Mouse (Mus musculus) liver, adult (tissue): ENCODE results near the gene Sigmar1.
A peak's percentile ranks its signal among the peaks of the same experiment; 100 is the strongest.

ENCODE experiments used
- GATA4 ChIP-seq: IDR thresholded peaks from 2 replicates; pipeline ENCODE4 v1.6.1; 2014; ENCODE audit warnings: mild to moderate bottlenecking, low read length; ENCODE audit not compliant: insufficient replicate concordance

The Sigmar1 gene

DNA sequence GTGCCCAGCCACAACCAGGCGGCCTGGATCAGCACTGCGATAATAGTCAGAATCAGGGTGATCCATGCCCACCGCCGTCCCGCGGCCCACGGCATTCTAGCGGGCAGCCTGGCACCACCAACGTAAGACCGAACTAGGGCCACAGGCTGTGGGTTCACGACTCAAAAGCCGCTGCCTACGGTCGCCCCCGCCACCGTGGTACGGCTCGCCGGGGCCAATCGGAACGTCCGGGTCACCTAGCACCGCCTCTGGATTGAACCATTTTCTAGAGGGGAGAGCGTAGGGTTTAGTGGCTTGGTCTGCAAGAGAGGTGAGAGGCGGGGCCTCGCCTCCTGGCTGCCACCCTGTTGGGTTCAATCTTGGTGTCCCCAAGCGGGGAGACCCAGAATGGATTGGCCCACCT is 14.8 kb downstream of the Sigmar1 start:
- TF ChIP-seq GATA4, result peak; percentile 38; the same call in 1 of the 2 replicates

- TF ChIP-seq GATA4, result no peak
Observed at GRCm38 (mm10) chr4:41740380-41741157, 15.4 kb downstream of the Sigmar1 start.

- no peak for TF ChIP-seq GATA4
Observed at GRCm38 (mm10) chr4:41739260-41739659, 16.7 kb downstream of the Sigmar1 start.

- TF ChIP-seq GATA4, result no peak
Observed at GRCm38 (mm10) chr4:41738256-41738603, 17.7 kb downstream of the Sigmar1 start.

DNA sequence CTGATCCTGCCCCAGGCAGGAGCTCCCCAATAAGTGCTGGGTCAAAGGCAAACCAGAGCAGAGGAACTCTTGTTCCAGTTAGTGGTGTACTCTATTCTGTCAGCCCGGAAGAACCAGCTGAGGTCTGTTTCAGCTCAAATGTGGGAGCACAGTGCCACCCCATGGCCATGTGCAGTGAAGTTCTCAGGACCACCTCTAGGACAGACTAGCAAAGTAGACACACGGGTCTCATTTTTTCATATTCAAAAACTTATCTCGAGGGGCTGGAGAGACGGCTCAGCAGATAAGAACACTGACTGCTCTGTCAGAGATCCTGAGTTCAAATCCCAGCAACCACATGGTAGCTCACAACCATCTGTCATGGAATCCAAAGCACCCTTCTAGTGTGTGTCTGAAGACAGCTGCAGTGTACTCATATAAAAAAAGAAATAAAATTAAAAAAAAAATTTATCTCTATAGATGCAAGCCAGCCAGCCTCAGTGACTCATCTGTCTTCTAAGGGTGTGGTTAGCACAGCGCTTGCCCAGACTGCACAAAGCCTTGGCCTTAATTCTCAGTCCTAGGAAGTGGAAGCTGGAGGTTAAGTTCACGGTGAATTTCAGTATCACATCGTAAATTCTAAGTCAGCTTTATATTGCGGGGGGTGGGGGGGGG is 18.2 kb downstream of the Sigmar1 start:
- no peak for TF ChIP-seq GATA4

DNA sequence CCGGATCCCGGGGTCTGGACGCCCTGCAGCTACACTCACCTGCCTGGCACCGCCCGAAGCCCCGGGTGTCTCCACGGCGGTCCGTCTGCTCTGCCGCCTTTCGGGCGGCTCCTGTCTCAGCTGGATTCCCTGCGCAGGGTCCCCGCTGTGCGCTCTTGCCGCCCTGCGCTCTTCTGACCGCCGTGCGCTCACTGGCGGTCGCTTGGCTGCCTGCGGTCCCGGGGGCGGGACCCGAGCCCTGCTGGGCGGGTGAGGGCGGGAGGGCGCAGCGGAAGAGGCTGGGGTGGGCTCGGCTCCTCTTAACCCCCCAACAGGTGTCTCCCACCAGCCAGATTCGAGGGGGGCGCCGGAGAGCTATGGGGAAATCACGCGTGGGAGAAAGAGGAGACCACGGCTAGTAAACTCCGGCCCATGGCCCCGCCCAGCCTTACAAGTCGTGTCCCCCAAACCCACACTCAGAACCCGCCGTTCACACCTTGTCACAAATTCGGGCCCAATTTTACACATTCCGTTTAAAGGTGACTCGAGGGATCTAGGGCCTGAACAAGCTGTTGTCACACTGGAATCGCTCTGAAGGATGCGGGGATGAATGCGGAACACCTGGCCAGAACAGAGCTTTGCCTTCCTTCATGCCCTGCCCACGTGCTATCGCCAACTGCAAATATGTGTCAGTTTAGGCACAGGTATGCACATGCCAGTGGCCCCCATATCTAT is 24.7 kb downstream of the Sigmar1 start, which contains the start of gene Arid3c:
Gene Arid3c, minus strand, starts transcription at position 91 of the 714 bp plus-strand sequence.
- no peak for TF ChIP-seq GATA4

DNA sequence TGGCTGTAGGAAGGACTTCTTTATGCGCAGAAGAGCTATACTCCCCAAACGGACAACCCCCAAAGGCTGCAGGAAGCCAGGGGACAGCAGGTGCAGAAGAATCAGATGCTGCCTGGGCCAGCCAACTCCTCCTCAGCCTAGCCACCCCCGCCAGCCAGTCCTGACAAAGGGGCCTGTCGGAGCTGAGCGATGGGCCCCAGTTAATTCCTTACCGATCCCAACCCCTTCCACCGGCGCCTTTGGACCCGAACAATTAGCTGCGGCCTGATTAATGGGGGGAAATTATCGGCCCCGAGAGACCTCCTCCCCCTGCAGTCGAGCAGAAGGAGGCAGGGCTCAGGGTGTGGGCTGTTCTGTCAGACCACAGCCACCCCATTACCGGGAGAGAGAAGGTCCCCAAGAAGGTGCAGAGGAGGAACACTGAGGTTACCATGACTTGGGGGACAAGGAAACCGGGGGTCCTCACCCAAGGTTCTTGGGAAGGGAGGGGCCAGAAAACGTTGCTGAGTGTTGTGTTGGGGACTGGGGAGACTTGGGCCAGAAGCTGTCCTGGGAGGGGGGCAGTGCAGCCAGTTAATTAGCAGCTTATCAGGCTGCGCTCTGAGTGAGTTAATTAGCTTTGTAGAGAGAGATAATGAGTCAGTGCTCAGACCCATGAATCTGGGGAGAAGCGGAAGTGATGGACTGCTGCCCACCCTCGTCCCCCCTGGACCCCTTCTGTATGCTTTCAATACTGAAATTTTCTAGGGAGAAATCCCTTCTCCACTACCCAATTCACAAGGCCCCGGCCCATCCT is 28.9 kb downstream of the Sigmar1 start:
- no peak for TF ChIP-seq GATA4

DNA sequence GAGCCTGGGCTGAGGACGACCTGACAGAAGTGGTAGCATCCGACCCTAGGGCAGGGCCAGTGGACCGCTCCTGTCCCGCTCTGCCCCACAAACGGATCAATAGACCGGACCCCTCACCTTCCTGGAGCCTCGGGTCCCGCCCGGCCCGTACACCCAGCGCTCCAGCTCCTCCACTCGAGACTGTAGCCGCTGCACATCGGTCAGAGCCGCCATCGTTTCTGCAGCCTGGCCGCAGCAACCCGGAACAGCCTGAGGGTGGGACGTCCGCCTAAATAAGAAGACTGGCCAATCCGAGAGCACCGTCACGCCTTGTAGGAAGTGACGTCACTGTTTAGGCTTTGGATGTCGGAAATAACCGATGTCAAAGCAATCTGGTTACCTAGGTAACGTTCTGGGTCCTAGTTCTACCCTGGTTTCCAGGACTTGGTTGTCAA is 33.0 kb downstream of the Sigmar1 start, which contains the start of gene Dctn3:
Gene Dctn3, minus strand, starts transcription at position 253 of the 434 bp plus-strand sequence.
- TF ChIP-seq GATA4, result peak; percentile 18; the same call in 1 of the 2 replicates

GRCm38 (mm10) chr4:41716834-41717233 is 39.1 kb downstream of the Sigmar1 start:
- TF ChIP-seq GATA4, result no peak

DNA sequence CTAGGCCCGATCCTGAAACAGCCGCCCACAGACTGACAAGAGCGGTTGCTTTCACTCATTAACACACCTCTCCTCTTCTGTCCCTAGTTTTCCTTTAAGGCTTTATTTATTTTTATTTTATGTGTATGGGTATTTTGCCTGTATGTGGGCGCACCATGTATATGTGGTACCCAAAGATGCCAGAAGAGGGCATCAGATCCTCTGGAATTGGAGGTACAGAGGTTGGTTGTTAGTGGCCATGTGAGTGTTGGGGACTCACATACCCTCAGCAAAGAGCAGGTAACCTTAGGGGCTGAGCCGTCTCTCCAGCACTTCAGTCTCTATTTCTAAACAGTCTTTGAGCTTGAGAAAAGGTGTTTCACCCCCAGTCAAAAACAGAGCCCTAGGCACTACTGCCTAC is 40.4 kb downstream of the Sigmar1 start:
- TF ChIP-seq GATA4, result no peak

GRCm38 (mm10) chr4:41715082-41715481 is 40.9 kb downstream of the Sigmar1 start:
- TF ChIP-seq GATA4, result no peak

- TF ChIP-seq GATA4, result no peak
Observed at GRCm38 (mm10) chr4:41714276-41714675, 41.7 kb downstream of the Sigmar1 start.

- TF ChIP-seq GATA4, result no peak; the same call in 1 of the 2 replicates
Observed at GRCm38 (mm10) chr4:41713197-41714067, 42.5 kb downstream of the Sigmar1 start, which contains the start of gene Rpp25l. Gene Rpp25l, minus strand, starts transcription at chr4:41713534.
